Mouse (Mus musculus): Measurements from ENCODE around the gene Mpst.

The Mpst gene

DNA sequence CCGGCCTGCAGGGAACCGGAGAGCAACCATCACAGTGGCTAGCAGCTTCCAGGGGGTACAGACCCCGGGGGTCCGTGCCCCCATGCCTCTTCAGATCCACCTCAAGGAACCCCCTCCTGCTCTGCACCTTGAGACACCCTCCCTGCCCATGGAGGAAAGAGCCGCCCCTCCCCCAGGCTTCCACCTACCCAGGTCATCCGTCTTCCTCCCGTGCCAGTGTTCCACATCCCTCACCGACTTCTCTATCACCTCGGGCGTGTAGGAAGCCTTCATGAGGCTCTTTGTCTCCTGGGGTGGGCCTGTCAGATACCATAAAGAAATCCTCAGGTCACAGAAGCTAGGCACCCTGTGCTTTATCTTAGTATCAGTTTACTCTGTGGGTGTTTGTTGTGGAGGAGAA is 27.7 kb upstream of the Mpst start:
- Histone ChIP-seq H3K4me3 (replicated peaks; ENCODE audit: low read length) (no peak overlapping the region), H3K27me3 (ENCODE audit: insufficient read depth, low read length) (0 out of 2 replicates have a peak, but pooled peaks cover 5% of the 10 kb centered on the region), H3K9me3 (ENCODE audit: low read length) (no peaks in the 10 kb centered on the region), H3K36me3 (ENCODE audit: insufficient read depth, low read length) (no peaks in the 10 kb centered on the region), H3K4me1 (replicated peaks; ENCODE audit: low read depth, low read length) (peaks cover 17% of the 10 kb centered on the region)
- TF ChIP-seq NANOG (IDR thresholded peaks at IDR 0.05; ENCODE audit: borderline replicate concordance, low read length) (no peak), POU5F1 (IDR thresholded peaks at IDR 0.05; ENCODE audit: borderline replicate concordance, low read length) (no peak), CTCF (conservative IDR thresholded peaks at IDR 0.05; ENCODE audit: low read length) (no peak)

GRCm38 (mm10) chr15:78380208-78380607 is 26.0 kb upstream of the Mpst start:
- Histone ChIP-seq H3K4me3 (replicated peaks; ENCODE audit: low read length) (no peak overlapping the region), H3K4me1 (replicated peaks; ENCODE audit: low read depth, low read length) (peaks cover 27% of the 10 kb centered on the region), H3K9me3 (ENCODE audit: low read length) (no peaks in the 10 kb centered on the region), H3K27me3 (ENCODE audit: insufficient read depth, low read length) (peaks cover 8% of the 10 kb centered on the region; the same call in 1 of the 2 replicates), H3K36me3 (ENCODE audit: insufficient read depth, low read length) (no peaks in the 10 kb centered on the region)
- no peak for TF ChIP-seq POU5F1 (IDR thresholded peaks at IDR 0.05; ENCODE audit: borderline replicate concordance, low read length)
- no peak for TF ChIP-seq CTCF (conservative IDR thresholded peaks at IDR 0.05; ENCODE audit: low read length)
- no peak for TF ChIP-seq NANOG (IDR thresholded peaks at IDR 0.05; ENCODE audit: borderline replicate concordance, low read length)

DNA sequence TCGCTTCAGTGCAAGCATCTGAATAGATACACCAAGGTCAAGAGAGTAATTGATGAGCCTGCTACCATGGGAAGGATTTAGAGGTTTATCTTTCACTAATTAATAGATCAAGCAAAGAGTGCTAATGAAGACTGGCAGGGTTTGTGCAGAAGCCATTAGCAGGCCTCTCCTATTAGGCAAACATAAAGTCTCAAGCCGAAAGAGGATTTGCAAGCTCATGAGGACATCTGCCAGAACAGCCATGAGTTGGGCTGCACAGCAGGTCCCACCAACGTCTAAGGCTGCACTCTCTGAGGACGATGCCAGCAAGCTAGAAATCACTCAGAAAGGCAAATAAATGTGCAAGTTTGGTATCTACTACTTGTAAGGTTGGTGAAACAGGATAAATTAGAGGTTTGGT is 25.5 kb upstream of the Mpst start:
- Histone ChIP-seq H3K9me3 (ENCODE audit: low read length) (no peaks in the 10 kb centered on the region), H3K4me1 (replicated peaks; ENCODE audit: low read depth, low read length) (peaks cover 27% of the 10 kb centered on the region), H3K36me3 (ENCODE audit: insufficient read depth, low read length) (no peaks in the 10 kb centered on the region), H3K27me3 (ENCODE audit: insufficient read depth, low read length) (peaks cover 8% of the 10 kb centered on the region; the same call in 1 of the 2 replicates), H3K4me3 (replicated peaks; ENCODE audit: low read length) (no peak overlapping the region)
- TF ChIP-seq POU5F1 (IDR thresholded peaks at IDR 0.05; ENCODE audit: borderline replicate concordance, low read length), result no peak
- TF ChIP-seq CTCF (conservative IDR thresholded peaks at IDR 0.05; ENCODE audit: low read length), result no peak
- TF ChIP-seq NANOG (IDR thresholded peaks at IDR 0.05; ENCODE audit: borderline replicate concordance, low read length), result no peak

GRCm38 (mm10) chr15:78382115-78382514 is 24.1 kb upstream of the Mpst start:
- Histone ChIP-seq H3K4me3 (replicated peaks; ENCODE audit: low read length) (no peak overlapping the region), H3K4me1 (replicated peaks; ENCODE audit: low read depth, low read length) (peaks cover 27% of the 10 kb centered on the region), H3K27me3 (ENCODE audit: insufficient read depth, low read length) (peaks cover 18% of the 10 kb centered on the region), H3K9me3 (ENCODE audit: low read length) (no peaks in the 10 kb centered on the region), H3K36me3 (ENCODE audit: insufficient read depth, low read length) (no peaks in the 10 kb centered on the region)
- TF ChIP-seq NANOG (IDR thresholded peaks at IDR 0.05; ENCODE audit: borderline replicate concordance, low read length) (no peak), CTCF (conservative IDR thresholded peaks at IDR 0.05; ENCODE audit: low read length) (no peak), POU5F1 (IDR thresholded peaks at IDR 0.05; ENCODE audit: borderline replicate concordance, low read length) (no peak)

- TF ChIP-seq POU5F1 (IDR thresholded peaks at IDR 0.05; ENCODE audit: borderline replicate concordance, low read length) (no peak), NANOG (IDR thresholded peaks at IDR 0.05; ENCODE audit: borderline replicate concordance, low read length) (no peak), CTCF (conservative IDR thresholded peaks at IDR 0.05; ENCODE audit: low read length) (no peak)
Observed at GRCm38 (mm10) chr15:78383450-78384219, 22.6 kb upstream of the Mpst start.

GRCm38 (mm10) chr15:78384220-78385116 is 21.7 kb upstream of the Mpst start:
- TF ChIP-seq CTCF (conservative IDR thresholded peaks at IDR 0.05; ENCODE audit: low read length) (no peak), NANOG (IDR thresholded peaks at IDR 0.05; ENCODE audit: borderline replicate concordance, low read length) (no peak), POU5F1 (IDR thresholded peaks at IDR 0.05; ENCODE audit: borderline replicate concordance, low read length) (no peak)
- Histone ChIP-seq H3K9me3 (ENCODE audit: low read length) (no peaks in the 10 kb centered on the region), H3K4me1 (replicated peaks; ENCODE audit: low read depth, low read length) (peaks cover 21% of the 10 kb centered on the region)

More at GRCm38 (mm10) chr15:78383450-78384219, 22.6 kb upstream of the Mpst start:
- no peaks in the 10 kb centered on the region for H3K36me3 ChIP-seq (ENCODE audit: insufficient read depth, low read length)
- no peaks in the 10 kb centered on the region for H3K9me3 ChIP-seq (ENCODE audit: low read length)
- peaks cover 24% of the 10 kb centered on the region for H3K27me3 ChIP-seq (ENCODE audit: insufficient read depth, low read length)
- H3K4me1 ChIP-seq (replicated peaks; ENCODE audit: low read depth, low read length), result peaks cover 21% of the 10 kb centered on the region
- H3K4me3 ChIP-seq (replicated peaks; ENCODE audit: low read length), result no peak overlapping the region

GRCm38 (mm10) chr15:78385564-78385963 is 20.7 kb upstream of the Mpst start:
- H3K27me3 ChIP-seq (ENCODE audit: insufficient read depth, low read length), result peaks cover 26% of the 10 kb centered on the region
- peaks cover 21% of the 10 kb centered on the region for H3K4me1 ChIP-seq (replicated peaks; ENCODE audit: low read depth, low read length)
- H3K4me3 ChIP-seq (replicated peaks; ENCODE audit: low read length), result no peak overlapping the region
- TF ChIP-seq CTCF (conservative IDR thresholded peaks at IDR 0.05; ENCODE audit: low read length), result no peak
- TF ChIP-seq NANOG (IDR thresholded peaks at IDR 0.05; ENCODE audit: borderline replicate concordance, low read length), result no peak
- no peak for TF ChIP-seq POU5F1 (IDR thresholded peaks at IDR 0.05; ENCODE audit: borderline replicate concordance, low read length)
- H3K9me3 ChIP-seq (ENCODE audit: low read length), result no peaks in the 10 kb centered on the region
- H3K36me3 ChIP-seq (ENCODE audit: insufficient read depth, low read length), result no peaks in the 10 kb centered on the region

More at GRCm38 (mm10) chr15:78384220-78385116, 21.7 kb upstream of the Mpst start:
- Histone ChIP-seq H3K4me3 (replicated peaks; ENCODE audit: low read length) (no peak overlapping the region), H3K36me3 (ENCODE audit: insufficient read depth, low read length) (no peaks in the 10 kb centered on the region), H3K27me3 (ENCODE audit: insufficient read depth, low read length) (peaks cover 26% of the 10 kb centered on the region)

DNA sequence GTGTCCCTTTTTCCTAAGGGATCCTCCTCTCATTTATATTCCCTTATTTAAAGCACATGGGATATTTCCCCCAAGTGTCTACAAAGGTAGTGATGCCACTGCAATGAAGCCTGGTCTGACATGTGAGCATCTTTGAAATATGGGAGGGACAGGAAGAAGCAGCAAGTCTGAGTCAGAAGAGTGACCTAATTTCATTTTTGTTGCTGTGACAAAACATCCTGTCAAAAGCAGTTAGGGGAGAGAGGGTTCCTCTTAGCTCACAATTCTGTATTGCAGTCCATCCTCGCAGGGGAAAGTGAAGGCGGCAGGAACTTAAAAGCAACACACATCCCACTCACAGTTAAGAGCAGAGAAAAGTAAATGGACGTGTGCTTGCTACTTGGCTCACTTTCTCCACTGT is 15.4 kb upstream of the Mpst start:
- TF ChIP-seq POU5F1 (IDR thresholded peaks at IDR 0.05; ENCODE audit: borderline replicate concordance, low read length) (no peak), NANOG (IDR thresholded peaks at IDR 0.05; ENCODE audit: borderline replicate concordance, low read length) (no peak), CTCF (conservative IDR thresholded peaks at IDR 0.05; ENCODE audit: low read length) (no peak)
- peaks cover 4% of the 10 kb centered on the region; the same call in 1 of the 2 replicates for H3K4me1 ChIP-seq (replicated peaks; ENCODE audit: low read depth, low read length)

More for the DNA sequence above, 15.4 kb upstream of the Mpst start:
- Histone ChIP-seq H3K36me3 (ENCODE audit: insufficient read depth, low read length) (no peaks in the 10 kb centered on the region), H3K9me3 (ENCODE audit: low read length) (no peaks in the 10 kb centered on the region), H3K4me3 (replicated peaks; ENCODE audit: low read length) (no peak overlapping the region), H3K27me3 (ENCODE audit: insufficient read depth, low read length) (peaks cover 19% of the 10 kb centered on the region)

Measured in E14TG2a.4 (cell line).